Comparison of ENCODE assay signal across 10 mouse cellular contexts in the genomic region with DNA sequence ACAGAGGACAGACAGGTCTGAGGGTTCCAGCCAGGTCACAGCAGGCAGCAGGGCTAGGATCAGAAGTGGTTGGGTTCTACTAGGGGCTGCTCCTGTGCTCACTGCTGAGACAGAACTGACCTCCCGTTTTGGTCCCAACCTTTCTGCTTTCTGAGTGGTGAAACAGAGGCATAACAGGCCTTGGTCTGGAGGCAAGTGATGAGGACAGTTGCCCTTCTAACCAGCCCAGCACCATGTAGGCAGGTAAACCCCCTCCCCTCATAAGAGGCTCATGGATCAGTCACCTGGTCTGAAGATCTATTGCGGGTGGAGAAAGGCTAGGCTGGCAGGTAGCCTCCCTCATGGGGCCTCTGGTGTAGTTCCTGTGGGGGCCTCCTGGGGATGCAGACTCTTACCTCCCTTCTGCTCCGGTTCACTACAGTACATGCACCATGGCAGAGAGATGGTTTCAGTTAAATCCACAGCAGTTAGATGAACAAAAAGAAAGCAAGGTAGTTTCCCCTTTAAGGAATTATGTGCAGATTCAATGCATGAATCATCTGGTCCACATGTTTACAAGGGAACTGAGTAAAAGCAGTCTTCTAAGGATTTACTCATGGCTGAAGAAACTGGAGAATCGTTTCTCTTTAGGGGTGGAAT.
DNase-seq lines count a peak whose midpoint lies in the region; ATAC-seq and TF ChIP-seq lines count a peak whose summit lies in the region.
"Had no signal": no experiment of that assay in that cellular context is flagged by ENCODE, and none has a peak within 500 bp of the region (broad histone marks: within the 10 kb centered on the region; RNA-seq: fewer than 3 reads in every experiment).

No protein-coding gene starts in this region.

- no peak overlapping the region for H3K4me2 ChIP-seq in hindbrain, embryonic 11.5 days (replicated peaks; ENCODE audit: low read depth, low read length)
- no peak overlapping the region for H3K4me2 ChIP-seq in midbrain, embryonic 13.5 days (replicated peaks)

- peak overlapping the region; percentile 80 for H3K27ac ChIP-seq in heart, embryonic 10.5 days
- no peak overlapping the region for H3K27ac ChIP-seq in hindbrain, embryonic 11.5 days (ENCODE audit: low read depth, low read length)
- no peak overlapping the region for H3K27ac ChIP-seq in midbrain, embryonic 13.5 days

- POLR2A ChIA-PET in Patski (lab: Charles Lee) = no interaction called here

- WGBS in heart, embryonic 10.5 days = 41% methylated on average over 4 of the region's 4 CpGs
- 59% methylated on average over 4 of the region's 4 CpGs for WGBS in hindbrain, embryonic 11.5 days
- WGBS in midbrain, embryonic 13.5 days = 61% methylated on average over 4 of the region's 4 CpGs

- H3K9me3 ChIP-seq in heart, embryonic 10.5 days = no peaks in the 10 kb centered on the region
- no peaks in the 10 kb centered on the region for H3K9me3 ChIP-seq in hindbrain, embryonic 11.5 days (ENCODE audit: control insufficient read depth, low read length)
- no peaks in the 10 kb centered on the region for H3K9me3 ChIP-seq in midbrain, embryonic 13.5 days

- intact Hi-C loops in heart, postnatal 10 days (cut with DNase I) = no loop called here
- intact Hi-C loops in left cerebral cortex, postnatal 10 days (cut with DNase I) = no loop called here

- ATAC-seq in Patski = peak; percentile 49
- peak; percentile 58 for ATAC-seq in hindbrain, embryonic 11.5 days (ENCODE audit: low FRiP score)
- ATAC-seq in midbrain, embryonic 13.5 days = peak; percentile 74

- in situ Hi-C loops in Patski (cut with MboI; ENCODE audit: low pct_unique_long_range_greater_than_20kb) = no loop called here

- TF ChIP-seq CTCF in Patski (IDR thresholded peaks at IDR 0.05) = peak; percentile 6

- no peak overlapping the region for H3K4me3 ChIP-seq in heart, embryonic 10.5 days
- no peak overlapping the region for H3K4me3 ChIP-seq in hindbrain, embryonic 11.5 days (ENCODE audit: low read depth, low read length)
- H3K4me3 ChIP-seq in midbrain, embryonic 13.5 days (replicated peaks) = no peak overlapping the region

- CTCF ChIA-PET in Patski (lab: Charles Lee) = no interaction called here

- no peak for DNase-seq in heart, embryonic 10.5 days (ENCODE audit: low spot score)
- DNase-seq in heart, postnatal 10 days = no peak
- DNase-seq in Patski (ENCODE audit: low read depth, low spot score) = no peak
- DNase-seq in hindbrain, embryonic 11.5 days (ENCODE audit: low spot score) = no peak
- no peak for DNase-seq in cerebellum, adult 11 months
- DNase-seq in left cerebral cortex, adult 18-20 months (ENCODE audit: low spot score in 2 of 2) = no peak
- no peak for DNase-seq in left cerebral cortex, postnatal 10 days (ENCODE audit: extremely low spot score in 1 of 2, low spot score in 2 of 2)
- DNase-seq: cerebellum, adult 2 months; lung, adult 2 months had no signal

- H3K27me3 ChIP-seq in heart, embryonic 10.5 days (ENCODE audit: insufficient read depth, poor library complexity, severe bottlenecking) = no peaks in the 10 kb centered on the region
- H3K27me3 ChIP-seq in Patski = no peaks in the 10 kb centered on the region
- no peaks in the 10 kb centered on the region for H3K27me3 ChIP-seq in hindbrain, embryonic 11.5 days (ENCODE audit: control insufficient read depth, insufficient read depth, low read length)
- H3K27me3 ChIP-seq in midbrain, embryonic 13.5 days = no peaks in the 10 kb centered on the region

- H3K36me3 ChIP-seq in heart, embryonic 10.5 days = no peaks in the 10 kb centered on the region
- H3K36me3 ChIP-seq in hindbrain, embryonic 11.5 days (ENCODE audit: control insufficient read depth, insufficient read depth, low read length) = no peaks in the 10 kb centered on the region
- H3K36me3 ChIP-seq in midbrain, embryonic 13.5 days = no peaks in the 10 kb centered on the region

- no peak overlapping the region for H3K9ac ChIP-seq in hindbrain, embryonic 11.5 days (ENCODE audit: low read depth, low read length)
- no peak overlapping the region for H3K9ac ChIP-seq in midbrain, embryonic 13.5 days (replicated peaks)

- peaks cover 24% of the 10 kb centered on the region for H3K4me1 ChIP-seq in heart, embryonic 10.5 days
- H3K4me1 ChIP-seq in hindbrain, embryonic 11.5 days (replicated peaks; ENCODE audit: control insufficient read depth, insufficient read depth, low read length) = no peaks in the 10 kb centered on the region
- peaks cover 16% of the 10 kb centered on the region for H3K4me1 ChIP-seq in midbrain, embryonic 13.5 days (replicated peaks)
